Mouse (Mus musculus) gastrocnemius, adult 18-20 months (tissue): ENCODE measurements around the gene Ckb. TPM values are rescaled to one million over a fixed set of nuclear protein-coding genes. Genes with fewer than 3 reads are reported as not detected.
"Not testable (repeated sequence)": the region's sequence is repeated elsewhere in the genome, so short reads cannot be mapped to it uniquely, and the experiment has no call there.

Experiments
- DNase-seq: peaks from one replicate; pipeline ENCODE4 v3.0.0; 2021; ENCODE audit warnings: low spot score
- long read RNA-seq, 2 experiments: library from polyadenylated mRNA; stranded (forward); transcript quantifications; one replicate each; pipeline ENCODE4 v2.0.0; 2021
- total RNA-seq, 2 experiments: library from RNA; stranded (reverse); gene quantifications; 2 replicates each; pipeline ENCODE4 v1.2.3; 2021

The Ckb gene
- total RNA-seq = 10 to 100 TPM in 1 of 2 experiments, 1 to 10 TPM in 1; 5.9 to 12.2 TPM
- long read RNA-seq, experiment 1, transcript Ckb-201 (8 exons, 1,472 nt) = major isoform, 7 of 9 reads
- long read RNA-seq, experiment 1, partial matches to known transcripts = 1 of 9 reads
- long read RNA-seq, experiment 1, other reads (novel, unspliced or antisense) = 0 of 9 reads
- long read RNA-seq, experiment 2, transcript Ckb-201 (8 exons, 1,472 nt) = major isoform, 5 of 7 reads
- long read RNA-seq, experiment 2, partial matches to known transcripts = 2 of 7 reads
- long read RNA-seq, experiment 2, other reads (novel, unspliced or antisense) = 0 of 7 reads

DNA sequence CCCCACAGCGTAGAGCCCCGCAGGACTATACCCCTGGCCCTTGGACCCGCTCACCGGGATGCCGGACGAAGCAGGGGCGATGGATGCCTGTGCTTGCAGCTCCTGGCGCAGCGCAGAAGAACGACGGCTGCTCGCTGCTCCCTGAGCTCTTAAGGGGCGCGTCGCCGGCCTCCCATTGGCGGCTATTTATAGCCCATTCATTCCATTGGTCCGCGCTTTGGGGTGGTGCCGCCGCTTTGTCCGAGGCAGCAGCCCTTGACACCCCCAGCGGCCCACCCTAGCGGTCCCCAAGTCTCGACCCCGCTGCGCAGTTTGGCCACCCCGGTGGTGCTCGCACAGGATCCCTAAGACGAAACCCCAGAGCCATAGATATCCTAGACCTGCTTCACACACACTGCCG lies at the start of gene Ckb:
Gene Ckb, minus strand, starts transcription at position 163 of the 400 bp plus-strand sequence.
- DNase-seq = peak; percentile 68

GRCm38 (mm10) chr12:111720222-111720621 lies 48.1 kb upstream of the Ckb start:
- DNase-seq = no peak

DNA sequence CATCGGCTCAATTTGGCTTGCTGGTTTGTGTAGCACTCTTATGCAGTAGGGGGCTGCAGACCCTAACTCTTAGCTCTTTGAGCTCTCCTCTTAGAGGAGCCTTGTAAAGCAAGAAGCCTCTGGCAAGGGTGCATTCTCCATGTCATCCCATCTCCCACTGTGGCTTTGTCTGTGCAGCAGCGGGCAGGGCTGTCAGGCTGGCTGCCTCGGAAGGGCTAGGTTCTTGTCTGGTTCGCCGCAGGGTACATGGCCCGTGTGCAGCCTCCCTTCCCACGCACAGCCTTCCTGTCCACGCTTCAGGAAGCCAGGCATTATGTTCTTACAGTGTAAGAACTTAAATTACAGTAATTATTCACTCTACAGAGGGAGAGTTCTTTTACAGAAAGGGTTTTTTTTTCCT lies 46.5 kb upstream of the Ckb start:
- no peak for DNase-seq

- no peak for DNase-seq
These were observed 44.4 kb upstream of the Ckb start for GRCm38 (mm10) chr12:111716505-111716904.

- DNase-seq = not testable (repeated sequence)
These were observed 41.7 kb upstream of the Ckb start for GRCm38 (mm10) chr12:111713880-111714279.

DNA sequence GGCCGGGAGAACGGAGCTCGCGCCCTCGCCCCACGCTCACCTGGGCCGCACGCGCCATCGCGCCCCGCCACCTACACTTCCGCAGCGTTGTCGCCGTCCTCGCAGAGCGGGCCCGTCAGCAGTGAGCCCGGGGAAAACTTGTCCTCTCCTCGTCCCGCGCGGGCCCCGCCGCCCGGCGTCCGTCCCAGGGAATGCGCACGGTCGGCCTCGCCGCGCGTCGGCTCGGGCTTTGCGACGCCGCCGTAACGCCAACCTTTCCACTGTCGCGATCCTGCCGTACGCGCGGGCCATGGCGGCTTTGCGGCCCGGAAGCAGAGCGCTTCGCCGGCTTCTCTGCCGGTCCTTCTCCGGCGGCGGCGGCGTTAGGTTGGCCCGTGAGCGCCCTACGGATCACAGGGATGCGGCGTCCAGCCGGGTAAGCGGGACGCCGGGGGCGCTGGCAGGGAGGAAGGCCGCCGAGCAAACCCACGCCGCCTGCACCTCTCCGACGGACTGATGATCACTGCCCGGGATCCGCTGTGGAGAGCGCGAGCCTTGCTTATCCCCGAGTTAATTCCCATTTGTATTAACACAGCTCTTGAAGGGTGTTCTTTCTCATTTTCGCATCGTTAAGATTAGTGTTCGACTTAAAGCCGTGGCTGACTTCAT lies 41.0 kb upstream of the Ckb start, which contains the start of the genes Bag5 and Apopt1:
Gene Bag5, minus strand, starts transcription at position 254 of the 648 bp plus-strand sequence.
Gene Apopt1, plus strand, starts transcription at position 258 of the 648 bp plus-strand sequence.
- DNase-seq = peak; percentile 92

GRCm38 (mm10) chr12:111712476-111712875 lies 40.3 kb upstream of the Ckb start:
- DNase-seq = no peak

DNA sequence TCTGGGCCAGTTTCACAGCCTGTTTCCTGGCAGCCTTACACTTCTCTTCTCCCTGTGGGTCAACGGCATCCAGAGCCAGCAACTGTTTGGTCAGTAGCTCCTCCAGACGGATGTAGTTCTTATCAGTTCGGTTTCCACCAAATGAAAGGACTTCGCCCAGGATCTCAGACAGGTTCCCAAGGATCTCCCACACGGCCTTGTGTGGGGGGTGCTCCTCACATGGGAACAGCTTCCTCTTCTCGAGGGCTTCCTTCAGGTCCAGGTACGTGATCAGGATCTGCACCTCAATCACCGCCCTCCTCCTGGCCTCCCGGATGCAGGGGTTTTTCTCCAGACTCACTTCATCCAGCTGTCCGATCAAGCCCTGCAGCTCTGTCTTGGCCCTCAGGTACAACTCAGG lies 38.0 kb upstream of the Ckb start:
- DNase-seq = no peak

- DNase-seq = no peak
These were observed 36.0 kb upstream of the Ckb start for GRCm38 (mm10) chr12:111708181-111708580.

GRCm38 (mm10) chr12:111705186-111705973 lies 33.2 kb upstream of the Ckb start:
- DNase-seq = peak; percentile 86

- DNase-seq = peak; percentile 76
These were observed 32.5 kb upstream of the Ckb start for GRCm38 (mm10) chr12:111704609-111705008.

- DNase-seq = no peak
These were observed 31.2 kb upstream of the Ckb start for GRCm38 (mm10) chr12:111703301-111703700.

- no peak for DNase-seq
These were observed 28.9 kb upstream of the Ckb start for GRCm38 (mm10) chr12:111700920-111701458.

DNA sequence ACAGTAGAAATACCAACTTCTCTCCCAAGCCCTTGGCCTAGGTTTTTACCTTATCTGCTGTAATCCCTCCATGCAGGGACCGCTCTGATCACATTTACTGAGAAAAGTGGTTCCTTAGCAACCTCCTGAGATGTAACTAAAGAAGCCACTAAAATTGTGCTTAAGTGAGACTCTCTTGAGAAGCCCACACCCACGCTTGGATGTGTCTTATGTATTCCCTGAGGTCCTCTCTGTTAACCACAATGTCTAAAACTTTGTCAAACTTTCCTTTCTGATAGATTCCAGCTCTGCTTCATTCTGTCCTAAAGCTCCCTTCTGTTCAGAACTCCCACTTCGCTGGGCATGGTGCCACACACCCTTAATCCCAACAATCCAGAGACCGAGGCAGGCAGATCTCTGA lies 27.4 kb upstream of the Ckb start:
- no peak for DNase-seq

DNA sequence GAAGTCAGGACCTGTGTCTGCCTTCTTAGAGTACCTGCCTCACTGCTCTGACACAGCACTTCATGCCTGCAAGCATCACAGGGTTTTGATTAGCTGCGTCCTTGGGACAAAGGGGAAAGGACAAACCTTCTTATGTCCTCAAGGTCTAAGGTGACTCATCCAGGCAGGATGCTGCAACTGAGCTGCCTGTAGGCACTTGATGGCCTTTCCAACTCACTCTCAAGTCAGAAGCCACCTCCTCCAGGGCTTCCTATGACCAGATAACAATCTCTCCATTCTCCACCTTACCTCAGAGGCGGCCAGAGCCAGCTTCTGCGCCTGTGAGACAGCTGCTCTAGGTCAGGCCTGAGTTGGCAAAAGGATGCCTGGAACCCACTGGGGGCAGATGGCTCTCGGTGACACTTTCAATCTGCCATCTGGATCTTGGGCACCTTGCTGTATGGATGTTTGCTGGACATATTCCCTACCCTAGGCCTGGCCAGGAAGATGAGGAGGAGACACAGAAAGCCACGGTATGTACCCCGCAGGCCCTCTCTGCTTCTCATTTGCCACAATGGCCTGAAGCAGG lies 26.3 kb upstream of the Ckb start:
- no peak for DNase-seq

GRCm38 (mm10) chr12:111697708-111698107 lies 25.6 kb upstream of the Ckb start:
- no peak for DNase-seq

- peak; percentile 77 for DNase-seq
These were observed 24.1 kb upstream of the Ckb start for GRCm38 (mm10) chr12:111696239-111696638.

DNA sequence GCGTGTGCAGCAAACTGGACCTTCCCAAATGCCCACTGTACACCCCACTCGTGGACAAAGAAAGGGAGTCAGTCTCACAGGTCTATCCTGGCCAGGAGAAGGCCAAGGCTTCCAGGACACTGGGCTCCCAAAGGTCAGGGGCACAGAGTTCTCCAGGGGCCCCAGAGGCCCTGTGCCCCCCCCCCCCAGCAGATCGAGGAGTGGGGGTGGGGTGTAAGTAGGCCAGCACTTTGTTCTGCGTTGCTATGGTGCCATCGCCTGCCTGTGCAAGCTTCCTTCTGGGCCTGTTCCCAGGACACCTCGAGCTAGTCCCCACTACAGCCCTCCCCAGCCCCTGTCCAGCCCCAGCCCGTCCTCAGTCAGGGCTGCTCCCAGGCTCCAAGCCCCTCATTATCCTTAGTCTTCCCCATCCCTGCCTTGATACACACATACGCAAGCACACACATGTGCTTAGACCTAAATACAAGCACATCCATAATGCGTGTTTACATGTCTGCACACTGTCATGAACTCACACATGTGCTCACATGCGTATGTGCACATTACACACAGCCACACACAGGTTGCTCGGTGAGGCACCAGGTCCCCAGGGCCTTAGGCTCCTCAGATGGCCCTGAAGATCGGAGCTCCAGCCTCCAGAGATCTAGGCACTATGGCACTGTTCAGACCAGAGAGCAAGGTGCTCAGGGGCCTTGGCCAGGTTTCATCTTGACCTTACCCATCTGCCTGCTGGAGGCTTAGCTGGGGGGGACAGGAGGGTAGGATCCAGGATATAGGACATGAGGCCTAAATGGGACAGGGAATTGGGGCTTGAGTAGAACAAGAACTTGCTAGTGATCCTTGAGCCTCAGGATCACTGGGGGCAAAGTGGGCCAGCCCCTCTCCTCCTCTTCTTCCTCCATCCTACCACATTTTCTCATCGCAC lies 23.0 kb upstream of the Ckb start:
- no peak for DNase-seq

DNA sequence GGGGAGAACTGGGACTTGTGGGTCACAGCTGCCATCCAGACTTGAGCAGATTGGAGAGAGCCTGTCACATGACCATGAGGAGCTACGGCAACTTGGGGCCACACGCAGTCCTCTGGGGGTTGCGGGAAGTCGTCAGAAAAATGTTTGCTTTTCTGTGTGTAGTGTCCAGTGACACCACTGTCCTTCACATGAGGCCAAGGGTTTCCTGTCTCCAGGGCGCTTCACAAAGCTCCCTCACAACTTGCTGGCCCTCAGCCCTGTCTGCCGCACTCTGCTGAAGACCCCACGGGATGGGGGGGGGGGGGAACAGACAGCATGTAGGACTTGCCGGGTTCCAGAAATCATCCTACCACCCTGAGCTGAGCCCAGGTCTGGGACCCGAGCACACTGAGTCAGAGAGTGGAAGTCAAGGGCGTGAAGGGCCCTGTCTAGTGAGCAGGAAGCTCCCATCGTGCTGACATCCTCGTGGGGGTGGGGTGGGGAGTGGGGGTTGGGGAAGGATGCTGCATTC lies 22.2 kb upstream of the Ckb start:
- DNase-seq = no peak
